Mouse (Mus musculus) splenic B cell, adult 2 months (primary cell): Measurements from ENCODE around the gene Sypl.

Source experiments
- DNase-seq: peaks from one replicate; pipeline ENCODE4 v3.0.0-alpha.2; 2011; ENCODE audit warnings: low read depth, low spot score
- H3K27me3 ChIP-seq: 2 replicates; pipeline ENCODE4 v1.6.1; 2012; ENCODE audit warnings: mild to moderate bottlenecking, low read length, moderate library complexity, mixed read lengths; ENCODE audit not compliant: control insufficient read depth, poor library complexity, insufficient read depth, severe bottlenecking
- H3K36me3 ChIP-seq: 2 replicates; pipeline ENCODE4 v1.6.1; 2012; ENCODE audit warnings: mild to moderate bottlenecking, low read length, moderate library complexity, mixed read lengths; ENCODE audit not compliant: control insufficient read depth, poor library complexity, insufficient read depth, severe bottlenecking

Gene Sypl

DNA sequence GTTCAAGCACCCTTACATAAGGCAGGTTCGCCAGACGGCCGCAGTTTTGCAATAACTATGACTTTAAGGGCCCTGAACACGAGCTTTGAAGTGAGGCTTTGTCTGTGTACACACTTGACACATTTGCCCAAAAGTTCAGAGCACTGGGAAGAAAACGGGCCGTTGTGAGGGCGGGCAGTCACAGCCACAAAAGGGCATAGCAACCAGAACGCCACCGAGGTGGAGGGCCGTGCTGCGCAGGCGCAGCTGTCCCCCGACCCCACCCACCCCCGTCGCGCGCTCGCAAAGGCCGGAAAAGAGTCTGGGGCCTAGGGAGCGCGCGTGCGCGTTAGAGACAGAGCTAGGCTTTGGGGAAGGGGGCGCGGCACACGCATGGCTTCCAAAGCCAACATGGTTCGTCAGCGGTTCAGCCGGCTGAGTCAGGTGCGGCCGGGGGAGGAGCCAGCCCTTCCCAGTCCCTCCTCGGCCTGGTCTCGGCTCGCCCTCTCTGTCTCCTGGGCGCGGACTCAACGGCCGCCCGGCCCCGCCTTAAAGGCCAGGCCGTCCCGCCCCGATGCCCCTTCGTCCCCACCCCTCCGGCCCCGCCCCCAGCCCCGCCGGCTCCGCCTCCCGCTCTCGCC lies at the start of gene Sypl:
Sypl (plus strand) TSS at position 296 of the 620 bp plus-strand sequence.
- DNase-seq, result peak; percentile 98
- Histone ChIP-seq H3K27me3 (no peaks in the 10 kb centered on the region), H3K36me3 (no peaks in the 10 kb centered on the region)

DNA sequence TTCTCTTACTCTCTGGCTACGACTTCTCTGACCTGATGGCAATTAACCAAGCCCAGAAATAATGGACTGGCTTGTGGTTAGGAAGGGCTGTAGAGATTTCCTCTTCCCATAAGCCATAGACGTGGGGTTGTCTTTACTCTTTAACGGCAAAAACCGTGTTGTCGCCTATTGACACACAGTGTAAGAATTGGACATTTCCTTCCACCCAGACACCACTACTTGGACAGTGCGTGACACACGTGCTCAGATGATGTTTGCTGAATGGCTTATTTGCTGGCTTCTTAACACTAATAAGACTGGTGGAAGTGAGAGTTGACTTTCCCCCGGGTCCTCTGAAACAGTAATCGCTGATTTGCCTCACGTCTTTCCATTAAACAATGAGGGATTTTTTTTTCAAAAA lies 44.0 kb upstream of the Sypl start:
- no peaks in the 10 kb centered on the region for H3K36me3 ChIP-seq
- no peaks in the 10 kb centered on the region for H3K27me3 ChIP-seq
- DNase-seq, result no peak

DNA sequence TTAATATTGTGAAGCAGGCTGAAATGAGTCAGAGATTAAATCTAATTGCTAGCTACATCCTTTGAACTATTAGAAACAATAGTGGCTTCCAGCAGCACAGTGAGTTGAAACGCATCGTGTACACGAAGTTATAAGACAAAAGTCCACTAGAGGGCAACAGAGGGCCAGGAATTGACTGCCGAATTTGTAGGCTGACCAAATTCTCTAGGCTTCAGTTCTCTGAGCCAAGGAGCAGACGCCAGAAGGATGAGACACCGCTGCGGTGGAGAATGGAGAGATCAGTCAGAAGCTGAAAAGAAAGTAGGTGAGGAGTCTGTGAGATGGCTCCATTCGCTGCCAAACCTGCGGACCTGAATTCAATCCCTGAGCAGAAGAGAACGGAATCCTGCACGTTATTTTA lies 43.6 kb upstream of the Sypl start:
- peak; percentile 83 for DNase-seq
- H3K27me3 ChIP-seq, result no peaks in the 10 kb centered on the region
- H3K36me3 ChIP-seq, result no peaks in the 10 kb centered on the region

DNA sequence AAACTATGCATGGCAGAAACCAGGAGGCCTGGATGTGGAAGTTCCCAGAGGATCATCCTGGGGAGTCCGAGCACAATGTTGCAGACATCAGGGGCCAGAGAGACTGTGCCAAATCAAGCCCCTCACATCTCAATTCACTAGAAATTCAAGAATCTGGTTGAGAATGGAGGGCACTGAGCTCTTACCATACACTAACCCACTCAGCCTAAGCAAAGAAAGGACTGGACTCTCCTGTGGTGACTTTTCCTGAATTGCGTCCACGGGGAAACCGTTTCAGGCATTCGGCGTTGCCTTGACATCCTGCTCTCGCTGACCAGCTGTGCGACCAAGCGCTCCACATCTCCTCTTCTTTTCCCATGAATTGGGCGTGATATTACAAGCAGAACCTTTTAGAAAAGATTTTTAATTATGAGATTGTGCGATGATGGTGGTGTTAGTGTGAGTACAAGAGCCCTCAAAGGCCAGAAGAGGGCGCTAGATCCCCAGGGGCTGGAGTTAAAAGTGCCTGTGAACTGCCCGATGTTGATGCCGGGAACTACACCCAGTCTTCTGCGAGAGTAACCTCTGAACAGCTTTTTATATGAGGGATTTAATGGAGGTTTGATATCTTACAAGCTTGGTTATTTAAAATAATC lies 43.0 kb upstream of the Sypl start:
- H3K27me3 ChIP-seq, result no peaks in the 10 kb centered on the region
- peak; percentile 77 for DNase-seq
- no peaks in the 10 kb centered on the region for H3K36me3 ChIP-seq

DNA sequence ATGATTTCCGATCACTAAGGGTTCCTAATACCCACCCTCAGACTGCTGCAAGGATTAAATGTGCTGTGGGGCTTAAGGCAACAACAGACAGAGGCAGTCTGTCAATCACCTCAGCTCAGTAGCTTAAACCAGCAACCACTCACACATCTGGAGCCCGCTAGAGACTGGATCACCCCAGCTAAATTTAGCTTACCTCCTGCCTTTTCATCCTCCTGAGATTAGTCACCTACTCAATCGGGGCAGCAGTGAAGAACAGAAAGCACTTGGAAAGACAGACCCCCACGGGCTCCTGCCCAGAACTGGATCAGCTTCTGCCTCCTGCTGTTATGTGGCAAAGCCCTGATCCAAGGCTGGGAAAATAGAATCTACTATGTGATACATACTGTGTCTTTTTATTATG lies 42.1 kb upstream of the Sypl start:
- Histone ChIP-seq H3K36me3 (no peaks in the 10 kb centered on the region), H3K27me3 (no peaks in the 10 kb centered on the region)
- DNase-seq, result no peak

DNA sequence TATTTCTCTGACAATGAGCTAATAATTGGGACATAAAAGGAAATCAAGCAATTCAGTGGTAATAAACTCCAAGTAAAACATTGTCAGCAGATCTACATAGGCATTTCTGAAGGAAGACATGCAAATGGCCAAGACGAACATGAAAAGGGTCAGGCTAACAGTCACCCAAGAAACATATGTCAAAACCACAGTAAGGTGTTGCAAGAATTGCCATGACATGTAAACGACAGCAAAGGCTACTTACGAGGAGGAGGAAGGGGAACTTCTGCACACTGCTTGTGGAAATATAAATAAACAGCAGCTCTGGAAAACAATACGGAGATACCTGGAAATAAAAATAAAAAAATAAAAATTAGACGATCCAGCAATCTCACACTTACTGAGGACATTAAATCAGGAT lies 40.9 kb upstream of the Sypl start:
- DNase-seq, result no peak
- Histone ChIP-seq H3K36me3 (no peaks in the 10 kb centered on the region), H3K27me3 (no peaks in the 10 kb centered on the region)

DNA sequence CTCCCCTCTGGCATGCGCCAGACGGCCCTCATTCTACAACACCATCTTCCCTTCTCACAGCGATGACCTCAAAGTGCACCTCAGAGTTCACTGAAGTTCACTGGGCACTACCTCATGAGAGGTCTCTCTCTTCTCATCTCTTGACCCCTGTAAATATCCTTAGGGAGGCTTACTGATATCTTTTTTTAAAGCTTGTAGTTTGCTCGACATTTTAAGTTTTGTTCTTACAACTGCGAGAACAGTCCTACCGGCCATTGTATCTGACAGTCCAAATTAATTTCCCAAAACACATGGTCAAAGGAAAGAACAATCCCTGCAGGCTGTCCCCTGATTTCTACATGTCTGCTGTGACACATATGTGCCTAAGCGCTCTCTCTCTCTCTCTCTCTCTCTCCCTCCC lies 35.0 kb upstream of the Sypl start:
- Histone ChIP-seq H3K36me3 (no peaks in the 10 kb centered on the region), H3K27me3 (no peaks in the 10 kb centered on the region)
- no peak for DNase-seq

DNA sequence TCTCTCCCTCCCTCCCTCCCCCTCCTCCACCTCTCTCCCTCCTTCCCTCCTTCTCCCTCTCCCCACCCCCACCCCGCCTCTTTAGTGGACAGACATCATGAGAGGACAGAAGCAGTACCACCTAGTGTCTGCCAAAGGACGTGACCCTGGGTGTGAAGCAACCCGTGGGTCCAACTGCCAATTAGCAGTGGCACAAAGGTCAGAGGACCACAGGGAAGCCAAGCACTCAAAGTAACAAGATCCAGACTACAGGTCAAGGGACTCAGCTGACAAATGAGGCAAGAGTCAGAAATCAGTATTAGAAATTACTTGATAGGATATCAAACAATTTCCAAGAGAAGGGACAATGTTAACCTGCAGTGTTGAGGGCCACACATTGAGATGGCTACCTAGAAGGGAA lies 34.6 kb upstream of the Sypl start:
- DNase-seq, result no peak
- H3K36me3 ChIP-seq, result no peaks in the 10 kb centered on the region
- no peaks in the 10 kb centered on the region for H3K27me3 ChIP-seq

DNA sequence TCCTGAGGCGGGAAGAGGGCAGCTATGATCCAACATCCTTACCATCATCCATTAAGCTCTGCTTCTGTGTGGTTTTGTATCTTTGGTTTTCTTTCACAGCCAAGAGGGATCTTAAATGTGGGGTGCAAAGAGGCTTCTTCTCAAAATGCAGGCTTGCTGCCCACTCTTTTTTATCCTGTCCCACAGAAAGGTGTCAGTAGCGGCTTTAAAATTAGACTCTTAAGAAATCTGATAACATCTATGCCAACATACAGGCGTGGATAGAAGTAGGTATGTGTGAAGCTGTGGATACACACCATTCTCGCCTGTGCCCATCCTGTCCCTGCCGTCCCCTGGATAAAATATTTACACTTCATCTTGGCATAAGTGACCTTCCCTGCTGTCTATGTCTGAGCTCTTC lies 34.2 kb upstream of the Sypl start:
- DNase-seq, result no peak
- no peaks in the 10 kb centered on the region for H3K36me3 ChIP-seq
- H3K27me3 ChIP-seq, result no peaks in the 10 kb centered on the region

DNA sequence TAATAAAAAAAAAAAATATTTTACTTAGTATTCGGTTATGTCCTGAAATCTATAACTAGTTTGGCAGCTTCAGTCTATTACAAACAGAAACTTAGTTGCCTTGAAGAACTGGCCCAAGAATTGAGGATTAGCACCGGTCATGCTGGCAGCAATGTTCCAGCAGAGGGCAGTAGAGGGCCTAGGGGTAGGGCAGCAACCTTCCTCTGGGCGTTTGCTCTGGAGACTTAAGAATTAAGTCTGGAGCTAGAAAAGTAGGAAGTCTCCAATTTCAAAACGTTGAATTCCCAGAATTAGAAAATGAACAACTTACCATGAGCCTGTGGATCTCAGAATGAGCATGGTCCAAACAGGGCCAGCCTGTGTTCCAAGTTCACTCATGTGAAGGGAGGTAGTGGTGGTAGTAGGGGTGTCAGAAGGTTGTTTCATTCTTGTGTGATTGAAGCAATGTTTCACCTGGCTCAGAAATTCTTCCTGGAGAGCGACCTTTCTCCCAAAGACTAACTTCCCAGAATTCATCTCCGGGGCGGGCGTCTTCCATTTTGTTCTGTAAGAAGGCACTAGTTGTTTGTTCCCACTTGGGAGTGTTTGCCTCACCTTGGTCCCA lies 33.4 kb upstream of the Sypl start:
- no peaks in the 10 kb centered on the region for H3K36me3 ChIP-seq
- no peaks in the 10 kb centered on the region for H3K27me3 ChIP-seq
- peak; percentile 84 for DNase-seq

DNA sequence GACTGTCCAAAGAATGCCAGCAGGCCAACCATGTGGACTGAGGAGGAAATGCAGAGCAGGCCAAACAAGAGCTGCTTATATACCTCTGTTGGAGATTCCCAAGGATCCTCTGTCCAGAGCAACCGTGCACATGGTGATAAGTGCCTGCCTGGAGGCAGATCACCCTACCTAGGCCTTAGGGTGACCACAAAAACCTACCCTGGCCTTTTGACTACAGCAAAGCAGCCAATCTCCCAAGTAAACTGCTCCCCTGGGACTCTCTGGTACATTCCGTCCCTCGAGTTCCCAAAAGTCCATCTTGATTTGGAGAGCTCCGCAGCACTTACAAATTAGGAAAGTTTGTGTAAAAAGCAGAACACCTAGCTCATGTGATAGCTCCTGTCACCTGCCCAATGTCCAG lies 32.6 kb upstream of the Sypl start:
- no peaks in the 10 kb centered on the region for H3K36me3 ChIP-seq
- no peak for DNase-seq

DNA sequence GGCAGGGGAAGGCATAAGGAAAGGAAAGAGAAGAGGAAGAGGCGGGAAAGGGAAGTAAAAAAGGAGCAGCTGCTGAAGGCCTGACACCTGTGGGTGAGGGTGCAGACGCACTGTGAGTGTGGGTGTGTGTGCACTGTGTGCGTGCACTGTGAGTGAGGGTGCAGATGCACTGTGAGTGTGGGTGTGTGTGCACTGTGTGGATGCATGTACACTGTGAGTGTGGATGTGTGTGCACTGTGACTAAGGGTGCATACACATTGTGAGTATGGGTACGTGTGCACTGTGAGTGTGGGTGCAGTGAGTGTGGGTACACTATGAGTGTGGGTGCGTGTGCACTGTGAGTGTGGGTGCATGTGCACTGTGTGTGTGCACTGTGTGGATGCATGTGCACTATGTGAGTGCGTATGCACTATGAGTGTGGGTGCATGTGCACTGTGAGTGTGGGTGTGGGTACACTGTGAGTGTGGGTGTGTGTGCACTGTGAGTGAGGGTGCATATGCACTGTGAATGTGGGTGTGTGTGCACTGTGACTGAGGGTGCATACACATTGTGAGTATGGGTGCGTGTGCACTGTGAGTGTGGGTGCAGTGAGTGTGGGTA lies 32.1 kb upstream of the Sypl start:
- no peak for DNase-seq
- Histone ChIP-seq H3K36me3 (no peaks in the 10 kb centered on the region), H3K27me3 (no peaks in the 10 kb centered on the region)

More for the DNA sequence above, 32.6 kb upstream of the Sypl start:
- no peaks in the 10 kb centered on the region for H3K27me3 ChIP-seq

DNA sequence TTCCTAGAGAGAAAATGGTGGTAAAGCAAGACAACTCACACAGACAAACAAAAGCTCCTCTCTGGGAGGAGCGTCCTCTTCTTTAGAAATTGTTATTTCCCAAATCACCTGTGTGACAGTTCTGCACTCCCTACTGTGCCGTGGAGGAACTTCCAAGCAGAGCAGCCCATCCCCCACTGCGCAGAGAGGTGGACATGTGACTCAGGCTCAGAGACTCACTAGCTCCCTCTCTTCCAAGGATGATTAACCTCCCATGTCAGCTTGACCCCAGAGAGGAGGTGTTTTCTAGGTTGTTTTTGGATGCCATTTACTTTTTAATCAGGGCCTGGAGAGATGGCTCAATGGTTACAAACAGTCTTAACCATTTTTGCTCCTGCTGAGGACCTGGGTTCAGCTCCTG lies 29.4 kb upstream of the Sypl start:
- Histone ChIP-seq H3K36me3 (no peaks in the 10 kb centered on the region), H3K27me3 (no peaks in the 10 kb centered on the region)
- no peak for DNase-seq

DNA sequence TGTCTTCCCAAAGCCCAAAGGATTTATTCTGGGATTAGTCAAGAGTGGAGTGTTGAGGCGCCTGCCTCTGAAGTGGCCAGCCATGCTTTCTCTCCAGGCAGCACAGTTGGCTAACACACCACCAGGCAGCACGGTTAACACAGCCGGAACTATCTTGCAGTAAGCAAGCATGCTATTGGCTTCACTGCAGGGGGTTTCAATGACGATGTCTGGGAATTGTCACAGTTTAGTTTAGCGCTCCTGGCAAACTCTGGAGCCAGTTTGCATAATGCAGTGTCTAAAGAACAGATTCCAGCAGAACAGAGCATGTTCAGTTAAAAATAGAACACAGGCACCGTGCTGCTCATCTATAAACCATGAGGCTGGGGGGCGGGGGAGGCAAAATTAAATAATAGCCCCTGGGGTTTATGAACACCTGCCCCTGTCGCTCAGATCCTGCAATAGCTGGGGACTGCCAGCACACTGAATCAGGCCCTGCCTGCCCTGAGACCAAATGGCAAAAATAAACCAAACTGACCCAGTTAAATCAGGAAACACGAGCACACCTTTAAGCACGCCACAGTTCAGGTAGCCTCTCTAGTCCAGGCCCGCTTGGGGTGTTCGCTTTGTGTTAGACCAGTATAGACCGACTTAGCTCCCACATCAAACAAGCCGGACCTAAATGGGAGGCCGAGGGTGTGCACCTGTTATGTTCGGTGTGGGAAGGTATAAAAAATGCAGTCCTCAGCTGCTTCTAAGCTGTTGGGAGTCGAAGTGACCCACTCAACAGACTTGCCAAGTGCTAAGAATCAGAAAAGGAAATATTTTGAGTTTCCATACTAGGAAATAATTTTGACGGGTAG lies 27.1 kb upstream of the Sypl start:
- DNase-seq, result no peak
- Histone ChIP-seq H3K36me3 (no peaks in the 10 kb centered on the region), H3K27me3 (no peaks in the 10 kb centered on the region)
